Mouse (Mus musculus): ENCODE results near the gene Abl1. TPM values are rescaled to one million over a fixed set of nuclear protein-coding genes. Genes with fewer than 3 reads are reported as not detected.

Gene Abl1
- total RNA-seq, 2 experiments from 2014 or later: 39.7 to 40.5 TPM

DNA sequence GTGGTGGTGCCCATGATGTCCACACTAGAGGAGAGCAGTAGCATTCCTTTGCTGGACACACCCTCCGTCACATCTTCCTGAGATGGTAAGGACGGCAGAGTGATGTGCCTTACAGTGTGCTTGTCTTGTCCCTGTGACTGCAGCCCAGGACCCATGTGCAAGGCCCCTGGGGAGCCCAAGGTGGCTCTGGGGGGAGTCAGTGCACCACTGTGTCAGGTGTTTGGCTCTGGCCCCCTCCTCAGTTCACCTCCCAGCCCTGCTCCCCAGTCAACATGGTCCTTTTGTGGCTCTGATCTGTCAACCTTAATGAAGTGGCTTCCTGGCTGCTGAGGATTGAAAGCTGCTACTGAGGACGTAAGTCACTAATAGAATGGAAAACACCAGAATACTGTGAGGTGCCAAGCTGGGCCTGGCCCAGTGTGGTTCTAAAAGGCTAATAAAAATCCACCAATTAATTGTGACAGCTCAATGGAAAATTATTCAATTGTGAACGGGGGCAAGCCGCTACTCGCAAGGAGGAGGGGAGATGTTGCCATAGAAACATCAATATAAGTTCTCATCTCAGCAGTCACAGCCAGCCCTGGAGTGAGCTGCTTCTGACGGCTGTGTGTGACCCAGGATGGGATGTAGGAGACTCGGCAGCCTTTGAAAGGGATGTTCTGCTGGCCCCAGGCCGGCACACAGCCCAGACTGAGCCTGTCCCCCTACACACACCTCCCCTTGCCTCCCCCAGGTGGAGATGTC lies 118.6 kb downstream of the Abl1 start:
- intact Hi-C loops (cut with DNase I): no loop called here
- no peak for DNase-seq (ENCODE audit: extremely low spot score in 1 of 2, low spot score in 2 of 2)

DNA sequence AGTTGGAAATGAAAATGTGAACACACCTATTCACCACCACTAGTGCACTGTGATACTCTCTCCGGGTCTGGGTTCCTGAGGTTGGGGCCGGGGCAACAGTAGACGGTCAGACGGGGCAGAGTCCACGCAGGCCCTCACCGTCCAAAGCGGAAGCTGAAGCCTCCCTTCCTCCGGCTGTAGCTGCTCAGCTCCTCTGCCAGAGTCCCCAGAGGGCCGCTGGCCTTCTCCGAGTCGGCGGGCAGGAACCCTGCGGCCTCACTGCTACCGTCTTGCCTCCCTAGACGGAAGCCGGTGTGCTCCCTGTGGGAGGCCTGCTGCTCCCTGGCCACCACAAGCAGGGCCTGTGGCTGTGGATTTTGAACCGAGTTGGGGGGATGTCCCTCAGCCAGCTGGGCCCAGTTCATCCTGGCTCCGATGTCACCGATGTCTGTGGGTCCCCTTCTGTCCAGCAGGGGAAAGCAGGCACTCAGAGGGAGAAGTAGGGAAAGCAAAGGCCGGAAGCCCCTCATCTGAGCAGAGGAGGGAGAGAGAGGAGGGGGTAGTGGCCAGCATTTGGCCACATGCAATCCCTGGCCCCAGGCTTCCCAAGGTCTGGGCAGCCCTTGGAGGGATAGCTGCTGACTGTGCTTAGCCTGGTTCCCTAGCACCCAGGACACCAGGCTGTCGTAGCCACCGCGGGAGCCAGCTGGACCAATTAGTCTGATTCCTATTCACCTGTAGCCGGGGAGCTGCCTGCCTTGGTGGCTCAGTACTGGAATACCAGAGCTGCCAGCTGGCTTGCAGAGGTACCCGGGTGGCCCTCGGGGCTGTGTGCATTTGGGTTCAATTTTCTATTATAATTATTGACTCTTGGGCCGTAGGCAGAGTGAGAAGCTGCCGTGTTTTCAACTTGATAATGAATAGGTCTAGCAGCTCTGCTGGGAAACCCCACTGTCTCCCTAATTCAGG lies 120.5 kb downstream of the Abl1 start:
- intact Hi-C loops (cut with DNase I): no loop called here
- DNase-seq (ENCODE audit: extremely low spot score in 1 of 2, low spot score in 2 of 2): no peak

DNA sequence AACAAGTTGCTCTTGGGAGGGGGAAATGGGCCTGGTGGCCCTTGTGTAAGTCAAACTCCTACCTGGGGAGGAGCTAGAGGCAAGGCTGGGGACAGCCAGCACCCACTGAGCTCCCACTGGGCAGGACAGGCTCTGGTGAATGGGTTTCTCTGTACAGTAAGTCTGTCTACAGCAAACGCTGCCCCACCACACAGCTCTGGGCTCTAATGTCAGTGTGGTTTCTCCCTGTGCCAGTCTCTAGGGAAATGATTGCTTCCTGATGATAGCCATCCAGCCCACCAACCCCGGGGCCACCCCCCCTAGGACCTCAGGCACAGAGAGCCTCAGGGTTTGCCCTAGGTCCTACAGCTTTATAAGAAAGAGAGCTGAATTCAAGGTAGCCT lies 121.2 kb downstream of the Abl1 start:
- intact Hi-C loops (cut with DNase I): no loop called here
- no peak for DNase-seq (ENCODE audit: extremely low spot score in 1 of 2, low spot score in 2 of 2)

DNA sequence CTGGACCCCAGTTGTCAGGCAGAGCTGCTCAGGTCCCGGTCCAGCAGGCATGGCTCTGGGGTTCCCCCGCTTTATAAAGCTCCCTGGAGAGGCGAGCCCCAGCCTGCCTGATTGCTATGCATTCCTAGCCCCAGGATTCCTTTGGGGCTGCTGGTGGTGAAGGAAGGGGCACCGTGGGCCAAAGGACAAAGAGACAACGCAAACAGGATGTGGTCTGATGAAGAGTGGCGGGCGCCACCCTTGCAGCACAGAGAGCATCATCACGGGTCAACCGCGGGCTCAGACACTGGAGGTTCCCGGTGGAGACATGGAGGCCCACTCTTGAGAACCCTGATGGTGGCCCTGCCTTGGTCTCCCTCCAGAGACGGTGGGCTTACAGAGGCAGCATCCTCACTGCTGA lies 122.3 kb downstream of the Abl1 start, which contains the start of gene Qrfp:
Qrfp (minus strand) TSS at position 137 of the 400 bp plus-strand sequence.
- no peak for DNase-seq (ENCODE audit: extremely low spot score in 1 of 2, low spot score in 2 of 2)
- intact Hi-C loops (cut with DNase I): no loop called here

DNA sequence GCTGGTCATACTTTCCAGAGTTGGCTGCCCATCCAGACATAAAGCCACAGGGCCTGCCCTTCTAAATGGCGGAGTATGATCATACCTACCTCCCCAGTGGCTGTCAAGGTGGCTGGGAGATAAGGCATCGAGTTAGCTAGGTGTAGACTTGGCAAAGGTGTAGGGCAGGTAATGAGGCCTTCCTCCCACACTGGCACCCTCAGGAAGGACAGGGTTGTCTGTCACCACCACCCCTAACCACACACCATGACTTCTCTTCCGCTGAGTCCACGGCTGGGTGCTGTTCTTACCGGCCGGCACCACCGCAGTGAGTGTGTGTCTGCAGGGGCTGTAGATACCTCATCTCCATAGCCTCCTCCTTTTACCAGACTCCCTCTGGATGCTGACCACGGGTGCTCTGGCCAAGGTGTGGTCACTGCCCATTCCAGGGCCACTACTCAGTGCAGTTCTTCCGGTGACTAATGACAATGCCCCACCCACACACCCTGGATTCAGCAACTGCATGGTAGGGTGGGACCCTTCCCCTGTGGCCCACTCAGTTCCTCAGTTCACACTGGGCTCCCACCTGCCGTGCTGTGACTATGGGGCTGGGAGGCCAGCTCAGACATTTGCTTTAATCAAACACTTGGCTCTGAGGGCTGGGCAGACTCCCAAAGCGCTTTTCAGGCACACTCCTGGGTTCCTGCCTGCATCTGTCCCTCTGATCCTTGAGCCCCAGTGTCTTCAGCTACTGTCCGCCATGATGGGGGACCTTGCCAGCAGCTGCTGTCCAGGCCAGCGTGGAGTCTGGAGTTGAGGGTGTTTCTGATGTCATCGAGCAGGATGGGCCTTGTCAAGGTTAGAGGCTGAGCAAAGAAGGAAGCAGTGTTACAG lies 123.1 kb downstream of the Abl1 start:
- no peak for DNase-seq (ENCODE audit: extremely low spot score in 1 of 2, low spot score in 2 of 2)
- intact Hi-C loops (cut with DNase I): no loop called here

DNA sequence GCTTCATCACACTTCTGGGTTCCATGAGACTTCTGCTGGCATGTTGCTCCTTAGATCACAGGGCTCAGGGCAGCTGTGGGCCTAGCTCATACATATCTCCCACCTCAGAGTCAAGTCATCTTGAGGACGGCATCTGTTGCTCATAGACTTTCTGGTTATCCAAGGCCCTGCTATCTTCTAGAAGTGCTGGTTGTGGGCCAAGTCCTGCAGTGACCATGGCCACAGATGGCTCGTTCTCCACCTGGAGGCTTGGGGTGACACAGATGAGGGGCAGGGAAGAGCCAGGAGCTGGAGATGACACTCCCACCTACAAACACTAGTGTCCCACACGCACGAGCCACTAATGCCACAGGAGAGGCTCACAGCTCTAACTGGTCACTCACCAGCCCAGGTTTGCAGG lies 125.5 kb downstream of the Abl1 start:
- DNase-seq (ENCODE audit: extremely low spot score in 1 of 2, low spot score in 2 of 2): no peak
- intact Hi-C loops (cut with DNase I): no loop called here

DNA sequence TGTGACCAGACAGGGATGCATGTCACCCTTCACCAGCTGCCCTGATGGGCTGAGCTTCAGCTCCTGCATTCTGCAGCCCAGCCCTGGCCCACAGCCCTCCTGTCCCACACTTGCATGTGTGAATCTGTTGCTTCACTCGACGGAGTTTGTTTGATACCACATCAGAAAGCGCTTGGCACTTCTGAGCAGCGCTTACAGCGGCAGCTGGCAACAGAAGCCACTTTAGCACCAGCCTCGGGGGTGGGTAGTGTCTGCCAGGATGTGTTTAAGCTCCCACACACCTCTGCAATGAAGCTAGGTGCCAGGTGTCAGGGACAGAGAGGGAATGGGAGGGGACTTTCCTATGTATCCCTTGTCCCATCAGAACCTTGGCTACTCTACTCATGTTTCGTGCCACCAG lies 126.5 kb downstream of the Abl1 start:
- intact Hi-C loops (cut with DNase I): loop anchor here (1.0 to 5.0 kb wide), 2 partner anchors 68 to 101 kb away; no protein-coding TSS in a partner anchor

DNA sequence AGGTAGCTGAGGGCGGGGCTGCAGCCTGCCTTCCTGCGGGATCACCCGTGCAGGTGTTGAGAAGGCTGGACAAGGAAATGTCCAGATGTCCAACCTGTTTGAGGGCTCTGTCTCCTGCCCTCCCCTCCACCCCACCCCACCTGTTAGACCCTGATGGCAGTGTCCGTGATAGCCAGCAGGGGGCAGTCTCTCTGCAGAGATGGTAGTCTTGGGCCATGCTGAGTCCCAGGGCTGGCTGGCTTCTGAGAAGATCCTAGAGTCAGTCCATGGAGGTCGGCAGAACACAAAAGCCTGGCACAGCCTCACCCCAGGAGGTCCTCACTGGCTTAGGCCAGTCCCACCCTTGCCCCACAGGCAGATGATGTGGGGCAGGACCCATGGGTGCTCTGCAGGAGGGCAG lies 127.2 kb downstream of the Abl1 start:
- intact Hi-C loops (cut with DNase I): loop anchor here (1.0 to 5.0 kb wide), 2 partner anchors 67 to 100 kb away; no protein-coding TSS in a partner anchor

More for the DNA sequence above, 126.5 kb downstream of the Abl1 start:
- no peak for DNase-seq (ENCODE audit: extremely low spot score in 1 of 2, low spot score in 2 of 2)

DNA sequence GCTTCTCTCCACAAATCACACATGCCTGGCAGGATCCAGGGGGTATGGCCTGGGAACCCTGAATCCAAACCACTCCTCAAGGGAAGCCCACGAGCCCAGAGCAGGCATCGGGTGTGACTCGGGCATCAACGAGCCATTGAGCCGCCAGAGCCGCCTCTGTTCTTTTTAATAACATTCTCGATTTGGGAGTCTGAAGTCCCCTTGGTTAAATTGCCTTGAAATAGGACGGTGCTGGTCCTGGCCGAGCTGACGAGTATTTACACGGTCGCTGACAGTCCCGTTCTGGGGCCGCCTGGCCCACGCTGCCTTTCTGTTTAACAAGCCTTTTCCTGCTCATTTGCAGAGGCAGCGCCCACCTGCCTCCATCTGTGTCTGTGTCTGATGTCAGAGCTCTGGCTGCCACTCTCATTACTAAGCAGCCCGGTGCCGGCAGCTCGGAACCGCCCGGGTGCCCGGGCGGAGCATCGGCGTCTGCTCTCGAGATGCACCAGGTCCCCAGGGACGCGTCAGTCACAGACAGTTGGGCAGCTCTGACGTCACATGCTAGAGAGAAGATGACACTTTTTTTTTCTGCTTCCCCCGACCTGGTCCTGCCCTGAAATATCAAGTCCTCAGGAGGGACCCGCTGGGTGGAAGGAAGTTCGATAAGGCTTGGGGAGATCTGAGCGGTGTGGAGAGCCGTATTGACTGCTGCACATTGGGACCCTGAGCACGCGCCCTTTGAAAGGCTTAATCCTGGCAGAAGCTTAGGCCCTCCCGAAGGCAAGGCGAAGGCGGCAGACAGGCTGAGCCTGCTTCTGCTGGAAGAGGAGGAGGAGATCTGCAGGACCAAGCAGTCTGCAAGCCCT lies 134.6 kb downstream of the Abl1 start:
- DNase-seq (ENCODE audit: extremely low spot score in 1 of 2, low spot score in 2 of 2): peak; percentile 59 to 69
- intact Hi-C loops (cut with DNase I): no loop called here

More for the DNA sequence above, 127.2 kb downstream of the Abl1 start:
- peak in 1 of 2 experiments; percentile 77 for DNase-seq (ENCODE audit: extremely low spot score in 1 of 2, low spot score in 2 of 2)

DNA sequence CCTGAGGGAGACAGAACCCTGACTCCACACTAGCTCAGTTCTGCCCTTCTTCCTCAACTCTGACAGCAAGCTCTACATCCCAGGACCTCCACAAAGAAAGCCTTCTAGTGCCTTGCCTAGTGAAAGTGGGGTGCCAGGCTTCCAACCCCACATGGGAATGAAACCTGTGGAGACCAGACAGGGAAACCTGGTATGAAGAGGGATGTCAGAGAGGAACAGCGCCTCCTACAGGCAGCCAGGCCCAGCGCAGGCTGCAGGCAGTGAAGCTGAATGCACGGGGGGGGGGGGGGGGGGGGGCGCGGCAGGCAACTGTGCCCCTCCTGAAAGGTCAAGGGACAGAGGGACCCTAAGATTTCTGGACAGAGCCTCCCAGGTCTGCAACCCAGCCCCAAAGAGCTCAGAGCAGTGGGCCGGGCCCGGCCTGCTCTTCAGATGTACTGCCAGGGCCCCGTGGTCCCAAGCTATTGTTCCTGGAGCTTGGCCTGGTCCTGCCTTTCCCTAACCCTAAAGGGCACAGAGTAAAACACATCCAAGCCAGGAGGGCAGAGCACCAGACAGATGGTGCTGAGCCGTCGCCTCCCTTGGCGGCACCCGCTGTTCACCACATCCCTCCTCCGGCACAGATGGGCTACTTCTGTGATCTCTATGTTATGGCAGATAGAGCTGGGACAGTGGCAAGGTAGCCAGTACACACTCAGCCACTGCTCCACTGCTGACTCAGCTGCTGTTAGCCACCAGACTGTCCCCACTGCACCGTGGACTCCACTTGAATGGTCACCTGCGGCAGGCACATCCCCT lies 136.0 kb downstream of the Abl1 start:
- intact Hi-C loops (cut with DNase I): no loop called here
- no peak for DNase-seq (ENCODE audit: extremely low spot score in 1 of 2, low spot score in 2 of 2)

DNA sequence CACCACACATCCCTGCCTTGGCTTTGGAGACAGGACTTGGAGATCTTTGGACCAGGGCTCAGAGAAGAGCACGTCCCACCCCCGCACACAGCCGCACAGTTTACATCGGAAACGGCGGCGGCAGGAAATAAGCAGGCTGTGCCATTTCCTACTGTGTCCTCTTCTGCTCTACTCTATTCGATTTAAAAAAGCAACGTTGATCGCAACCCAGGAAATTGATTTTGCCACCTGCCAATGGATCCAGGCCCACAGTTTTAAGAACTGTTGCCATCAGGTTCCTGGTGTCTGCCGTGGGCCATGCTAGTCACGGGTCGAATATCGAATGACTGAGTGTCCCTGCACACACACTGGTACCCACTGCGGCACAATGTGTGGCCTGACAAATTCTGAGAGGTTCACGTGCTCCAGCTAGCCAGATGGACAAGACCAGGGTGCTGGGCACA lies 137.3 kb downstream of the Abl1 start:
- no peak for DNase-seq (ENCODE audit: extremely low spot score in 1 of 2, low spot score in 2 of 2)
- intact Hi-C loops (cut with DNase I): no loop called here

DNA sequence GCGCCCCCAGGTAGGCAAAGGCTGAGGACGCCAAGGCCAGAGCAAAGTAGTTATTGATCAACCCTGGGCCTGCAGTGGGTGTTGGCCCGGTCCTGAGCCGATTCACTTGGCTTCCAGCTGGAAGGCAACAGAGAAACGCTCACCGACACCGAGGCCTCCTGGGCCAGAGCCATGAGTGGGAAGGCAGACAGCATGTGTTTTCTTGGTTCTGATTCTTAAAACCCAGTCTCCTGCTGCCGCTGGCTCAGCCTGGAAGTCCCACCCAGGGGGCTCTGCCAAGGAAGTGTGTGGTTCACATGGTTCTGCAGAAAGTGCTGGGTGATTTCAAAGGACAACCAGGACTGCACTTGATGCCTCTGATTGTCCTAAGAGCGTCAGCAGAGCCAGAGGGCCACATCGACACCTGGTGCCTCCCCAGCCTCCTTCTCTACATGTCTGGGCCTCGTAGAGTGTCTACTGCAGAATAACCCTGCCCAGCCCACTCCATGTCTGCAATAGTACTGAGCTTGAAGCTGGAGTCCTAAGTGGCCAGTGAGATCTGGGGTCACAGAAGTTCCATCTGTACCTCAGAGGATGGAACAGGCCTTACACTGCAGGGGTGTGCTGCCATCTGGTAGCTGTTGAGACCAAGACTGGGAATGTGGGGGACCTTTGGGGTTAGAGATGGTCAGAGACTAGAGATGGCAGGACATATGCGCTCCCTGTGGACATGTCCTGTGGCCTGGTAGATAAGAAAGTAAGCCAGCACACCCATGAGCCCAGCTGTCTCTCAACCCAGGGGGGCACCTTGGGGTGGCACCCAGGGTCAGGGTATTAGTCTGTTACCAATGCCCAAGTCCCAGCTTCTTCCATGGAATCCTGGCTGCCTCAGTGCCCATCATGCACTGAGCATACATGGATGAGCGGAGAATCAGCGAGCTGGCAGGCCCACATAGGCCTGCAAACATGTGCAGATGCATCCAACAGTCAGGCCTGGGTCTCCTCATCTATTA lies 138.2 kb downstream of the Abl1 start:
- intact Hi-C loops (cut with DNase I): no loop called here
- DNase-seq (ENCODE audit: extremely low spot score in 1 of 2, low spot score in 2 of 2): no peak

DNA sequence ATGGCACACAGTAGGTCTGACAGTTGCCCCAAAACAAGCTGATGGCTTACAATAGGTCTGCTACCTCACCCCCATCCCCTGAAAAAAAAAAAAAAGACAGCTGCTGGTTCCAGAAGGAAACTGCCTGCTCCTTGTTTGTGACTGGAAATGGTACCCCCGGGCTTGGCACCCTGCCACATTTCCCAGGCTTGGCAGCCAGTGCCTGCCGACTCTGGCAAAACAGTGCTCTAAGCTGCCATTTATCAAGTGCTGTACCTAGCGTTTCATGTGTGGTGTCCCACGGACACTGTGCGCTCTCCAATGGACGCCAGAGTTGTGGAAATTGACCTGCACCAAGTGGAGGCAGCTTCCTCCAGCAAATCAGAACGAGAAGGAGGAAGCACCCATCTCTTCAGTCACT lies 139.7 kb downstream of the Abl1 start:
- peak; percentile 83 to 86 for DNase-seq (ENCODE audit: extremely low spot score in 1 of 2, low spot score in 2 of 2)
- intact Hi-C loops (cut with DNase I): no loop called here

DNA sequence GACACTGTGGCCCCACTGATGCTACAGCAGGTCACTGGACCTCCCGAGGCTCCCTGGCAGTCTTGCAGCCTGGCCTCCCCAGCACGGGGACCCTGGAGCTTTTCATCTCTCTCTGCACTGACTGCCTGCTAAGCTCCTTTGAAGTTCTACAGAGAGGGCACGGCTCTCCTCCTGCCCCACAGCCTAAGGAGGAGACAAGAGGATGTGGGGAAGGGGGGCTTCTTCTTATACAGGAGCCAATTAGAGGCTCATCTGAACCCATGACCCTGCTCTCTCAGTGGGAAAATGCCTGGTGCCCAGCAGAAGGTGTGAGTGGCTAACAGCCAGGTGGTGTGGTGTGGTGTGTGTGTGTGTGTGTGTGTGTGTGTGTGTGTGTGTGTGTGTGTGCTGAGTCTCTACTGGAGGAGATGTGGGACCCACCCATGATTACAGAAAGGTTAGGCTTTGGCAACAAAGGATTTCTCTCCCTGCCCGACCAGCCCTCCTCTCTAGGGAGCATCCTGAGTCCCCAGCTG lies 140.2 kb downstream of the Abl1 start:
- intact Hi-C loops (cut with DNase I): no loop called here
- no peak for DNase-seq (ENCODE audit: extremely low spot score in 1 of 2, low spot score in 2 of 2)

DNA sequence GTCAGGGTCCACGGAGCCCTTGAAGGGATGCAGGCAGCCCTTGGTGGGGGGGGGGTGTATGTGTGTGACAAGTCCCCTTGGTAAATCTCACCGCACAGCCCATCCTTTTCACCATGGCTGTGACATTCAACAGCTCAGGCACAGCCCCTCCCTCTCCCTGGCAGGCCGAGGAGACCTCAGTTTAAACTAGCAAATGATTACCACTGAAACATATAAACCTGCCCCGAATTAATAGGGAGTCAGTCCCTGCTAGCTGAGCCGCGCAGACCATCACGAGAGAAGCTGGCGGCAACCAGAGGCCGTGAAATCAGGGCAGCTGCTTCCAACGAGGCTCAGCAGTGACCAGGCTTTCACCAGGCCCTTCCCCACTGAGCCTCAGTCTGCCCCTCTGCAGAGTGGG lies 147.9 kb downstream of the Abl1 start:
- intact Hi-C loops (cut with DNase I): no loop called here

DNA sequence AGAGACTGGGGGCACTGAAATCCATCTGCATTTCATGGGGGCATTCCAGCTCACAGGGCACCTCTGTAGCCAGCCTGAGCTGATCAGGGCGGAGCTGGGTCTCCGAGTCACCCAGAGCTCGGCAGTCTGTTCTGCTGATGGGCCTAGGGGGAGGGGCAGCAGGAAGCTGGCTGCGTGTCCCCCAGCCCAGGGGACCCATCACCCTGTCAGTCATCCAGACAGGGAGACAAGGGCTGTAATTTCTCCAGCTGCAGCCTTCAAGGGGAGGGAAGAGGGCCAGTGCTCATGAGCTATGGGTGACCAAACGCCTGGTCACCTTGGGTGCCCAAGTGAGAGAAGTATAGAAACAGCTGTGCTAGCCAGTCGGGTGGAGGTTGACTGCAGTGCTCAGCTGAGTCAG lies 148.8 kb downstream of the Abl1 start:
- intact Hi-C loops (cut with DNase I): no loop called here
- DNase-seq (ENCODE audit: extremely low spot score in 1 of 2, low spot score in 2 of 2): no peak

More for the DNA sequence above, 147.9 kb downstream of the Abl1 start:
- DNase-seq (ENCODE audit: extremely low spot score in 1 of 2, low spot score in 2 of 2): no peak

All from left cerebral cortex, postnatal 10 days (tissue).